Mouse (Mus musculus) forebrain, embryonic 15.5 days (tissue): Measurements from ENCODE around the gene Nlrc5. TPM values are rescaled to one million over a fixed set of nuclear protein-coding genes. Genes with fewer than 3 reads are reported as not detected.

Experiments used
- ATAC-seq: fragments of 200-750 bp; cut with Nextera tagmentation; replicated peaks from 2 replicates; pipeline ENCODE4 v1.8.0; 2017; ENCODE audit warnings: mild to moderate bottlenecking, moderate TSS enrichment, moderate library complexity
- H3K27ac ChIP-seq: fragments of 300-500 bp; sonication (generic); replicated peaks from 2 replicates; pipeline ENCODE4 v1.5.1; 2015; ENCODE audit warnings: mild to moderate bottlenecking, inconsistent platforms
- H3K27me3 ChIP-seq: fragments of 300-500 bp; sonication (generic); 2 replicates; pipeline ENCODE4 v1.6.1; 2015; ENCODE audit warnings: inconsistent platforms
- H3K36me3 ChIP-seq: fragments of 300-500 bp; sonication (generic); 2 replicates; pipeline ENCODE4 v1.6.1; 2015; ENCODE audit warnings: mild to moderate bottlenecking, inconsistent platforms
- H3K4me1 ChIP-seq: fragments of 300-500 bp; sonication (generic); 2 replicates; pipeline ENCODE4 v1.6.1; 2015; ENCODE audit warnings: inconsistent platforms
- H3K4me2 ChIP-seq: fragments of 300-500 bp; sonication (generic); replicated peaks from 2 replicates; pipeline ENCODE4 v1.6.1; 2015; ENCODE audit warnings: mild to moderate bottlenecking, inconsistent platforms
- H3K4me3 ChIP-seq: fragments of 300-500 bp; sonication (generic); 2 replicates; pipeline ENCODE4 v1.5.1; 2015; ENCODE audit warnings: mild to moderate bottlenecking, inconsistent platforms
- H3K9ac ChIP-seq: fragments of 300-500 bp; sonication (generic); replicated peaks from 2 replicates; pipeline ENCODE4 v1.6.1; 2015; ENCODE audit warnings: mild to moderate bottlenecking, inconsistent platforms
- H3K9me3 ChIP-seq: fragments of 300-500 bp; sonication (generic); 2 replicates; pipeline ENCODE4 v1.6.1; 2016; ENCODE audit warnings: inconsistent platforms
- WGBS: fragments of 180-500 bp; shearing (Covaris S2); methylation state at CpG from one replicate; pipeline ENCODE4 v1.1.7; 2015; ENCODE audit warnings: mixed read lengths; 5-methylcytosine and 5-hydroxymethylcytosine counted together
- polyA plus RNA-seq: library from polyadenylated mRNA; unstranded; fragments of >200 nt; fragmentation: Nextera tagmentation; extraction: Ambion mirVana; gene quantifications from 2 replicates; pipeline ENCODE4 v1.2.1, GENCODE M21; 2015

The Nlrc5 gene
- 0.22 and 0.50 TPM in 2 replicates for polyA plus RNA-seq

DNA sequence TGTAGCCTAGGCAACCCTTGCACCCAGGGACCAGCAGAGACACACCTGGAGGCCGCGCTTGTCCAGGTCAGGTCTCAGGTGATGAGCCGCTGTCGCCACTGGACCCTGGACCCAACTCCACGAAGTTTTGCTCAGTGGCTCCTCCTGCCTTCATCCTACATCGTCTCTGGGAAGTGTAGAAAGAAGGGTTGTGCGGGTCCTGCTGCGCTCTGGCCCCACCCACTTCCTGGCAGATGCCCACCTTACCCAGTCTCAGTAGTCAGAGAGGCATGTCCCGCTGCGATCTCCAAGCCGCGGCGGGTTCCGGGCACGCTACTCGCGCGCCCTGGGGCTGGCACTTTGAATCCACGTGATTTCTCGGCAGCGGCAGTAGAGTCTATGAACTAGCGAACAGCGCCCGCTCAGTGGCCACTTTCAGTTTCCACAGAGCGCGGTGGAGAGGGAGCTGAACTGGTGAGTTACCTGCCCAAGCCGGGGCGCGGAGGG lies at the start of gene Nlrc5:
Nlrc5 (plus strand) TSS at position 376 of the 486 bp plus-strand sequence.
- peak within 1 kb of the TSS; percentile 72 for H3K4me2 ChIP-seq
- H3K9me3 ChIP-seq, result no peaks in the 10 kb centered on the region
- peak within 1 kb of the TSS; percentile 39 for H3K4me3 ChIP-seq
- no peak within 1 kb of the TSS for H3K27ac ChIP-seq
- H3K9ac ChIP-seq, result peak within 1 kb of the TSS; percentile 29; the same call in 1 of the 2 replicates
- peaks cover 6% of the 10 kb centered on the region; the same call in 1 of the 2 replicates for H3K27me3 ChIP-seq
- WGBS, result 1% methylated on average over 29 of the region's 29 CpGs
- 0 out of 2 replicates have a peak, but pooled peaks have one; percentile 32 for ATAC-seq
- no peaks in the 10 kb centered on the region for H3K36me3 ChIP-seq
- peaks cover 8% of the 10 kb centered on the region for H3K4me1 ChIP-seq

DNA sequence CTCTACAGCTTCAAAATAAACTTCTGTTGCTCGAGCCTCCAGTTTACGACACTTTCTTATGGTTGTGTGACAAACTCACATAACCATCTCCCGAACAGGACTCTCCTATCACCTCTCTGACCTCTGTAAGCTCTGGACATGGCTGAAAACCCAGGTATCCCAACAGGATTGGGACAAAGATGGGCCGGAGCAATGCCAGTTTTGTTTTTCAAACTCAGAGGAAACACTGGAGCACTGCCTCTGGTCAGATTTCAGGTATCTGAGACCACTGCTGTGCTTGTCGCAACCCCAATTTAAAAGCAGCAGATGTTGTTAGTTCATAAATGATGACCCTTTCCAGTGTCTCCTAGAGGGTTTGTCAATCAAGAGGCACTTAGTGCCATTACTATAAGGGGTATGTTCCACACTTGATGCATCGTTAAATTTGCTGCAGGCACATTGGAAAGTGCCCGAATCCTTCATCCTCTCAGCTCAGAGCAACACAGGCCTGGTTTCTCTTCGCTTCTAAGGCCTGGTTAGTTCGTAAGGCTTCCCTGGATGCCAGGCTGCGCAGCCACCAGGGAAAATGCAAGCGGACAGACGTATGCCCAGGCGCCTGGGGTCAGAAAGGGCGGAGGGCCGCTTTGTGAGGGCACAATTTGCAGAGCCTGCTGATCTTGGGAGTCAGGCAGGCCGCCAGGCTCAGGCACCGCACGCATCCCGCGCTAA lies 48.5 kb upstream of the Nlrc5 start:
- H3K4me1 ChIP-seq, result peaks cover 16% of the 10 kb centered on the region
- H3K4me2 ChIP-seq, result peak overlapping the region; percentile 77
- H3K27me3 ChIP-seq, result no peaks in the 10 kb centered on the region
- H3K27ac ChIP-seq, result peak overlapping the region; percentile 91
- H3K4me3 ChIP-seq, result peak overlapping the region; percentile 84
- no peaks in the 10 kb centered on the region for H3K9me3 ChIP-seq
- 26% methylated on average over 20 of the region's 20 CpGs for WGBS
- H3K36me3 ChIP-seq, result peaks cover 13% of the 10 kb centered on the region
- peak overlapping the region; percentile 90 for H3K9ac ChIP-seq
- ATAC-seq, result no peak; the same call in 1 of the 2 replicates

DNA sequence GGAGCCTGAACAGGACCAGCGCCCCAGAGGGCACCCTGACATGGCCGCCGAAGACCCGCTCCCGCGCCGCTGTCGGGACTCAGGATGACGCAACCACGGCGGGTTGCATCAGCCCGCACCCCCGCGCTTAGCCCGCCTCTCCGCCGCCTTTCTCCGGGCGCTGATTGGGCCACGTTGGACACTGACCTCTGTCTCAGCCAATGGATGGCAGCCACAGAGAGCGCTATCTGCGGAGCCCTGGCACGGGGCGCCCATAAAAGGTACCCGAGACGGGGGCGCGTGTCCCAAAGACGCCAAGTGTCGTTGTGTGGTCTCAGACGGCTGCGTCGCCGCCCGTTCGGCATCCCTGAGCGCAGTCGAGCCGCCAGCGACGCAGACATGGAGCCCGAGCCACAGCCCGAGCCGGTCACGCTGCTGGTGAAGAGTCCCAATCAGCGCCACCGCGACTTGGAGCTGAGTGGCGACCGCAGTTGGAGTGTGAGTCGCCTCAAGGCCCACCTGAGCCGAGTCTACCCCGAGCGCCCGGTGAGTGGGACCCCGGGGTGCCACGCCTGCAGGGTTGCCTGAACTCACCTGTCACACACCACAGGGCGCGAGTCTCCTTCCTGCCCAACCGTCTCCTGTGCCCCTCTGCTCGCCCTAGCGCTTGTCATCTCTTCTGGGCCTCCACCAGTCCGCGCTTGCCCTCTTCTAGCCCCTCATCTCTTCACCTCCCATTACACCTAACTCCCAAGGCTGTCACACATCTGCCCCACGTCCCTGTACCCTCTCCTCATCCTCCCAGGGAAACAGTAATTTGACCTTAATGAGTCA lies 47.7 kb upstream of the Nlrc5 start, which contains the start of gene Herpud1:
Herpud1 (plus strand) TSS at position 225 of the 813 bp plus-strand sequence.
- WGBS, result 0% methylated on average over 65 of the region's 65 CpGs
- H3K4me1 ChIP-seq, result peaks cover 16% of the 10 kb centered on the region

DNA sequence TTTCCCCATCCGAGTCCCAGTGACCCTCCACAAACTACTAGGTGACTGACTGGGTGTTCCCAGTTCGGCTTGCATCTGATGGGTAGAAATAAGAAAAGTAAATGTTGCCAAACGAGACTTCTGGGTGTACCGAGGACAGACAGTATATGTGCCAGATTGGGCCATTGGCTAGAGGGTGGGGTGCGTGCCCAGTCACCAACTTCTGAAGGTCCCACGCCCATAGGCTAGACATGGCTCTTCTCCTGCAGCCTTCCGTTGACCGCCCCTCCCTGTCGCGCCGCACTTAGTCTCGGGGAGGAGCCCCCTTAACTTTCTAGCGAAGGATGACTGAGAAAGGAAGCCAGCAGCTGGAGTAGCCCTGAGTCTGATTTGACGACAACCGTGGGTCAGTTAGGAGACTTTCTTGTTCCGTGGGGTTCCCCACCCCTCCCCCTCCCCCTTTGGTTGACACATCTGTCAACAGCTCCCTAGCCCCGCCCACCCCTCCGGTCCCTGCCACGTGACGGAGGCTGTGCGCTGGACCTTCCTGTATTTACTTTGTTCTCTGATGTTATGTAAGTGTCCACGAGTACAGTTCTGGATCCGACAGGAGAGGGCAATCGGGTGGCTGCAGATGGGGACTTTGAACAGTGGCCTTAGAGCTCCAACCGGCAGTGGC lies 47.0 kb upstream of the Nlrc5 start:
- WGBS, result 1% methylated on average over 24 of the region's 25 CpGs
- peaks cover 16% of the 10 kb centered on the region for H3K4me1 ChIP-seq
- peak; percentile 15; the same call in 1 of the 2 replicates for ATAC-seq
- peak overlapping the region; percentile 84 for H3K4me3 ChIP-seq
- peak overlapping the region; percentile 77 for H3K4me2 ChIP-seq
- no peaks in the 10 kb centered on the region for H3K9me3 ChIP-seq
- H3K9ac ChIP-seq, result peak overlapping the region; percentile 90
- H3K27me3 ChIP-seq, result no peaks in the 10 kb centered on the region
- peak overlapping the region; percentile 91 for H3K27ac ChIP-seq
- H3K36me3 ChIP-seq, result peaks cover 28% of the 10 kb centered on the region

More for the DNA sequence above, 47.7 kb upstream of the Nlrc5 start, which contains the start of gene Herpud1:
- H3K4me3 ChIP-seq, result peak within 1 kb of the TSS; percentile 84
- H3K27me3 ChIP-seq, result no peaks in the 10 kb centered on the region
- peak within 1 kb of the TSS; percentile 90 for H3K9ac ChIP-seq
- no peaks in the 10 kb centered on the region for H3K9me3 ChIP-seq
- ATAC-seq, result peak; percentile 100
- H3K4me2 ChIP-seq, result peak within 1 kb of the TSS; percentile 77
- H3K27ac ChIP-seq, result peak within 1 kb of the TSS; percentile 91
- peaks cover 21% of the 10 kb centered on the region for H3K36me3 ChIP-seq

DNA sequence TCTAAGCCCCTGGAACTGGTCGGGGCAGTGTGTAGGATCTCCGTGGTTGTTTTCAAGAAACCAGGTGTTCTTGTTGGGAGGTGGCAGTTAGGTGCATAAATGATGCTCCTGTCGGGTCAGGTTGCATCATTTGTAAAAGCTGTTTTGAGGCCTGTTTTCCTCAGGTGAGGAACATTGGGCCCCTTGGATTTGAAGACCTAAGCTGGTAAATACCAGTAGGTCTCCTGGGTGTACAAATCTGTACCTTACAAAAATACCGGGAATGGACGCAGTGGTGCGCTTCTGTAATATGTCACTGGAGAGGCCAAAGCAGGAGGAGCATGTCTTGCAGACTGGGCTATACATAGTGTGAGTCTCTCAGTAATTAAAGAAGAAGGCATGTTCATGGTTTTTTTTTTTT lies 46.4 kb upstream of the Nlrc5 start:
- no peak overlapping the region for H3K27ac ChIP-seq
- peaks cover 16% of the 10 kb centered on the region for H3K4me1 ChIP-seq
- no peak for ATAC-seq
- peak overlapping the region; percentile 77 for H3K4me2 ChIP-seq
- H3K27me3 ChIP-seq, result no peaks in the 10 kb centered on the region
- H3K4me3 ChIP-seq, result peak overlapping the region; percentile 84
- peaks cover 34% of the 10 kb centered on the region for H3K36me3 ChIP-seq
- no peaks in the 10 kb centered on the region for H3K9me3 ChIP-seq
- H3K9ac ChIP-seq, result peak overlapping the region; percentile 90
- 37% methylated on average over 6 of the region's 6 CpGs for WGBS

DNA sequence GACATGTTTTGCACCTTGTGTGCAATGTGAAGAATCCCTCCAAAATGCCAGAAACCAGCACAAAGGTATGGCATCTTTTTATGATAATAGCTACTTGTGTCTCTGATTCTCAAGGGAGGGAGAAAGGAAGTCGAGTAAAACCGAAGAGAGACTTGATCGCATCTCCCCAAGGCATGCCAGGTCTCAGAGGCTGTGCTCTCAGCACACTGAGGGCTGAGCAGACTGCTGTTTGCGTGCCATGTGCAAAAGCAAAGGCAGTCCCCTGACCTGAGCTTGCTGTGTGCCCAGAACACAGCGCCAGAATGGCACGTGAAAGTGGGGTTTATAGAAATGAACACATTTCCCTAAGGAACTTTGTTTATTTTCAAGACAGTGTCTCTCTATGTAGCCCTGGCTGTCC lies 44.6 kb upstream of the Nlrc5 start:
- peaks cover 50% of the 10 kb centered on the region for H3K36me3 ChIP-seq
- H3K27me3 ChIP-seq, result no peaks in the 10 kb centered on the region
- no peak overlapping the region for H3K4me3 ChIP-seq
- no peak overlapping the region for H3K4me2 ChIP-seq
- H3K9me3 ChIP-seq, result no peaks in the 10 kb centered on the region
- peaks cover 16% of the 10 kb centered on the region for H3K4me1 ChIP-seq
- WGBS, result 89% methylated on average over 6 of the region's 6 CpGs
- ATAC-seq, result no peak
- H3K27ac ChIP-seq, result no peak overlapping the region
- H3K9ac ChIP-seq, result no peak overlapping the region

- 95% methylated on average over 6 of the region's 6 CpGs for WGBS
- no peak for ATAC-seq
- no peak overlapping the region for H3K27ac ChIP-seq
Observed at GRCm38 (mm10) chr8:94390429-94390828, 43.7 kb upstream of the Nlrc5 start.

DNA sequence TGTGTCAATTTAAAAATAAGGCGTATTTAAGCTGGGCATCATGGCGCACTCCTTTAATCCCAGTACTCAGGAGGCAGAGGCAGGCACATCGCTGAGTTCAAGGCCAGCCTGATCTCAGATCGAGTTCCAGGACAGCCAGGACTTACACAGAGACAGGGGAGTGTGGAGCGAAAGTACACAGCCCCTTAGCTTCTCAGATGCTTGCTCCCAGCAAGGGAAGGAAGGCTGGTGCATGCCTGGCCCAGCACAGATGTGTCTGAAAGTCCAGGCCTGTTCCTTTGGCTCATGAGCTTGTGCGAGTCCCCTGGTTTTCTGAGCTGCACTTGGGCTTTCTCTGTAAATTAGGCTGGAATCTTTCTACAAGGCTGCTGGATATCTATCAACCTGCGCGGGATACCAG lies 43.2 kb upstream of the Nlrc5 start:
- 96% methylated on average over 8 of the region's 8 CpGs for WGBS
- H3K9me3 ChIP-seq, result no peaks in the 10 kb centered on the region

More at GRCm38 (mm10) chr8:94390429-94390828, 43.7 kb upstream of the Nlrc5 start:
- H3K27me3 ChIP-seq, result no peaks in the 10 kb centered on the region
- no peak overlapping the region for H3K9ac ChIP-seq
- H3K4me3 ChIP-seq, result no peak overlapping the region
- H3K4me2 ChIP-seq, result no peak overlapping the region
- no peaks in the 10 kb centered on the region for H3K9me3 ChIP-seq
- peaks cover 59% of the 10 kb centered on the region for H3K36me3 ChIP-seq
- peaks cover 16% of the 10 kb centered on the region for H3K4me1 ChIP-seq

DNA sequence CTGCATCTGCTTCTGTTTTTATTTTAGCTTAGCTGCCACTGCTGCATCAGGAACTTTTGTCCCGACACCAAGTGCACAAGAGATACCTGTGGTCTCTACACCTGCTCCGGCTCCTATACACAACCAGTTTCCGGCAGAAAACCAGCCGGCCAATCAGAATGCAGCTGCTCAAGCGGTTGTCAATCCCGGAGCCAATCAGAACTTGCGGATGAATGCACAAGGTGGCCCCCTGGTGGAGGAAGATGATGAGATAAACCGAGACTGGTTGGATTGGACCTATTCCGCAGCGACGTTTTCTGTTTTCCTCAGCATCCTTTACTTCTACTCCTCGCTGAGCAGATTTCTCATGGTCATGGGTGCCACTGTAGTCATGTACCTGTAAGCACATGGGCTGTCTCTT lies 42.0 kb upstream of the Nlrc5 start:
- Histone ChIP-seq H3K4me1 (peaks cover 11% of the 10 kb centered on the region), H3K9me3 (no peaks in the 10 kb centered on the region), H3K36me3 (peaks cover 66% of the 10 kb centered on the region), H3K9ac (no peak overlapping the region), H3K27ac (no peak overlapping the region), H3K4me2 (no peak overlapping the region), H3K4me3 (no peak overlapping the region), H3K27me3 (no peaks in the 10 kb centered on the region)
- 82% methylated on average over 12 of the region's 12 CpGs for WGBS
- no peak for ATAC-seq

More for the DNA sequence above, 43.2 kb upstream of the Nlrc5 start:
- no peak overlapping the region for H3K27ac ChIP-seq
- peaks cover 63% of the 10 kb centered on the region for H3K36me3 ChIP-seq
- H3K4me2 ChIP-seq, result no peak overlapping the region
- H3K4me3 ChIP-seq, result no peak overlapping the region
- ATAC-seq, result no peak
- no peak overlapping the region for H3K9ac ChIP-seq
- H3K27me3 ChIP-seq, result no peaks in the 10 kb centered on the region
- H3K4me1 ChIP-seq, result peaks cover 11% of the 10 kb centered on the region

GRCm38 (mm10) chr8:94392648-94393047 lies 41.5 kb upstream of the Nlrc5 start:
- Histone ChIP-seq H3K4me2 (no peak overlapping the region), H3K9me3 (no peaks in the 10 kb centered on the region), H3K36me3 (peaks cover 68% of the 10 kb centered on the region), H3K27ac (no peak overlapping the region), H3K27me3 (no peaks in the 10 kb centered on the region), H3K9ac (no peak overlapping the region), H3K4me3 (no peak overlapping the region), H3K4me1 (peaks cover 9% of the 10 kb centered on the region)
- 90% methylated on average over 6 of the region's 6 CpGs for WGBS
- ATAC-seq, result no peak

GRCm38 (mm10) chr8:94395851-94396540 lies 38.2 kb upstream of the Nlrc5 start:
- no peaks in the 10 kb centered on the region for H3K27me3 ChIP-seq
- ATAC-seq, result no peak
- H3K4me2 ChIP-seq, result no peak overlapping the region
- no peak overlapping the region for H3K4me3 ChIP-seq
- no peaks in the 10 kb centered on the region for H3K9me3 ChIP-seq
- no peak overlapping the region for H3K9ac ChIP-seq
- WGBS, result 87% methylated on average over 6 of the region's 6 CpGs
- H3K27ac ChIP-seq, result no peak overlapping the region
- H3K4me1 ChIP-seq, result no peaks in the 10 kb centered on the region
- H3K36me3 ChIP-seq, result peaks cover 58% of the 10 kb centered on the region
